Mouse (Mus musculus): ENCODE data around the gene Olfr815. TPM values are rescaled to one million over a fixed set of nuclear protein-coding genes. Genes with fewer than 3 reads are reported as not detected.
"Not testable (repeated sequence)": the region's sequence is repeated elsewhere in the genome, so short reads cannot be mapped to it uniquely, and the experiment has no call there.

The Olfr815 gene
- polyA plus RNA-seq (2015; fragmentation: Nextera tagmentation; extraction: Ambion mirVana): not detected in 2 replicates

DNA sequence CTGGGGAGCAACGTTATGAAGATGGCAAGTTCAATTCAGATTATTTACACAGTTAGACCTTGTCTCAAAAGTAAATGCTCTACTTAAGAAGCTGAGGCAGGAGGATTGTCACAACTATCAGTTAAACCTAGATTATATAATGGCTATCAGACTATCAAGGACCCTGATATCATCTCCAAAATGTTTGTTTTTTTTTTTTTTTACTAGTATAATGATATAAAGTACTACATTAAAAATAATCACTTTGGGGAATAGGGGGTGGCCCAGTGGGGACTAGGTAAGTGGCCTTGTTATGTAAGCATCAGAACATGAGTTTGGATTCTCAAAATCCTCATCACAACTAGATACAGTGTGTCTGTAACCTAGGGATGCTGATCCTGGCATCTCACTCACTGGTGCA lies at the start of gene Olfr815:
Gene Olfr815 (minus strand): TSS at position 101 of the 400 bp plus-strand sequence.
- not testable (repeated sequence) for H3K9me3 ChIP-seq (replicated peaks; ENCODE audit: control insufficient read depth, low read length); H3K27ac ChIP-seq (ENCODE audit: low read length); H3K4me1 ChIP-seq (ENCODE audit: control insufficient read depth, insufficient read depth, low read length); ATAC-seq (ENCODE audit: insufficient read depth, low FRiP score); H3K9ac ChIP-seq (ENCODE audit: low read length); H3K4me3 ChIP-seq (replicated peaks; ENCODE audit: low read length); H3K36me3 ChIP-seq (ENCODE audit: control insufficient read depth, insufficient read depth, low read length); H3K27me3 ChIP-seq (ENCODE audit: control insufficient read depth, insufficient read depth, low read length); H3K4me2 ChIP-seq (ENCODE audit: low read depth, low read length)
- WGBS: no CpG with 5 or more reads among the region's 1 CpGs

DNA sequence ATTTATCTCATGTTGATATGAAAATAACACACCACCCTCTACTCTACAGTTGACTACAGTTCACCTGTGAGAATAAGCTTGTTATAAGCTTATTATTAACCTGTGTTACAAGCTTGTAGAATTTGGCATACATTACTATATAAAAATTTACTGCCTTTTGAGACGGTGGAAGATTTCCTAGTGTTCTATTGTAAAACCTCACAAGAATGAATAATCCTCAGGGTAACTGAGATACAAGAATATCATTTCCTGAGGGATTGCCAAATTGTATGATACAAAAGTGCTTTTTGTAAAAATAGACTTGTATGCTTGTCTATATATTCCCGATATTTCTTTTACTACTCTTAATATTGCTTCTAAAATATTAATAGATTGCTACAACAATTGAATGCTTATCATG lies 43.3 kb upstream of the Olfr815 start, which contains the start of gene Olfr818:
Gene Olfr818 (minus strand): TSS at position 101 of the 400 bp plus-strand sequence.
- WGBS: 85% methylated on average over 2 of the region's 2 CpGs
- Histone ChIP-seq H3K9me3 (replicated peaks; ENCODE audit: control insufficient read depth, low read length) (no peaks in the 10 kb centered on the region), H3K27me3 (ENCODE audit: control insufficient read depth, insufficient read depth, low read length) (no peaks in the 10 kb centered on the region), H3K9ac (ENCODE audit: low read length) (no peak within 1 kb of the TSS), H3K4me1 (ENCODE audit: control insufficient read depth, insufficient read depth, low read length) (no peaks in the 10 kb centered on the region), H3K36me3 (ENCODE audit: control insufficient read depth, insufficient read depth, low read length) (no peaks in the 10 kb centered on the region), H3K4me2 (ENCODE audit: low read depth, low read length) (no peak within 1 kb of the TSS), H3K4me3 (replicated peaks; ENCODE audit: low read length) (no peak within 1 kb of the TSS), H3K27ac (ENCODE audit: low read length) (no peak within 1 kb of the TSS)
- ATAC-seq (ENCODE audit: insufficient read depth, low FRiP score): no peak

DNA sequence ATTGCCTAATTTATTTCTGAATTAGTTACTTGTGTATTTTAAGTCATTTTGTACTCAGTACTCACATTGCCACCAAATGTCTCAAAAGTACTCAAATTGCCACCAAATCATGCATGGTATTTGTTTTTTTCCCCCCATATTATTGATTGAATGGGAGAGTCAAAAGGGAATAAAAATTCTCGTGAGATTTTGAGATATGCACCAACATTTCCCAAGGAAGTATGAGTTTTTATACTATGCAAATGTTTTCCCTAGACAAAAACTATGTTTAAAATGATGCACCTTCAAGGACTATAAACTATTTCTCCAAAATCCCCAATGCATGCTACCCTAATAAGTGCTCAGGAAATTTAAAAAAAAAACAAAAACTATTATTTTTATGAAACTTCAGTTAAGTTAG lies 9.8 kb upstream of the Olfr815 start, which contains the start of gene Olfr816:
Gene Olfr816 (minus strand): TSS at position 101 of the 400 bp plus-strand sequence.
- no peaks in the 10 kb centered on the region for H3K36me3 ChIP-seq (ENCODE audit: control insufficient read depth, insufficient read depth, low read length)
- 55% methylated on average over 1 of the region's 1 CpGs for WGBS
- H3K9me3 ChIP-seq (replicated peaks; ENCODE audit: control insufficient read depth, low read length): no peaks in the 10 kb centered on the region
- no peak within 1 kb of the TSS for H3K27ac ChIP-seq (ENCODE audit: low read length)
- no peaks in the 10 kb centered on the region for H3K4me1 ChIP-seq (ENCODE audit: control insufficient read depth, insufficient read depth, low read length)
- no peak within 1 kb of the TSS for H3K9ac ChIP-seq (ENCODE audit: low read length)
- H3K27me3 ChIP-seq (ENCODE audit: control insufficient read depth, insufficient read depth, low read length): no peaks in the 10 kb centered on the region
- H3K4me3 ChIP-seq (replicated peaks; ENCODE audit: low read length): no peak within 1 kb of the TSS
- no peak for ATAC-seq (ENCODE audit: insufficient read depth, low FRiP score)
- no peak within 1 kb of the TSS for H3K4me2 ChIP-seq (ENCODE audit: low read depth, low read length)

DNA sequence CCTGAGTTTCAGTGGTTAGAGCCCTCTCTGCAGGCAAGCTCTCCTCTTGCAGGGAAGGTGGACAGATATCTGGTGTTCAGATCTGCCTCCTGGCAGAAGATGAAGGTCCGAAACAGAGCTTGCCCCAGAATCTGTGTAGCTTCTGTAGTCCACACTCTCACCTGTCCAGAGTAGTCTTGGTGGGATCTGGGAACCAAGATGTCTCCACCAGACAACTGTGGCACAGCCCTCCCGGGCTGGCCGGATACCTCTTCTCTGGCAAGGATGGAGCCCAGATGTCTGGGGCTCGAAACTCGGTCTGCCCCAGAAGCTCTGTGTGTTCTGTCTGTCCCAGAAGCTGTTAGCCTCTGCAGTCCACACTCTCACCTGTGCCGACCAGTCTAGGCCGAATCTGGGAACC lies 19.7 kb downstream of the Olfr815 start:
- ATAC-seq (ENCODE audit: insufficient read depth, low FRiP score): no peak
- H3K4me2 ChIP-seq (ENCODE audit: low read depth, low read length): no peak overlapping the region
- no peaks in the 10 kb centered on the region for H3K27me3 ChIP-seq (ENCODE audit: control insufficient read depth, insufficient read depth, low read length)
- no peaks in the 10 kb centered on the region for H3K9me3 ChIP-seq (replicated peaks; ENCODE audit: control insufficient read depth, low read length)
- no peaks in the 10 kb centered on the region for H3K4me1 ChIP-seq (ENCODE audit: control insufficient read depth, insufficient read depth, low read length)
- no peak overlapping the region for H3K27ac ChIP-seq (ENCODE audit: low read length)
- no peaks in the 10 kb centered on the region for H3K36me3 ChIP-seq (ENCODE audit: control insufficient read depth, insufficient read depth, low read length)
- no peak overlapping the region for H3K9ac ChIP-seq (ENCODE audit: low read length)
- WGBS: 87% methylated on average over 7 of the region's 7 CpGs
- no peak overlapping the region for H3K4me3 ChIP-seq (replicated peaks; ENCODE audit: low read length)

DNA sequence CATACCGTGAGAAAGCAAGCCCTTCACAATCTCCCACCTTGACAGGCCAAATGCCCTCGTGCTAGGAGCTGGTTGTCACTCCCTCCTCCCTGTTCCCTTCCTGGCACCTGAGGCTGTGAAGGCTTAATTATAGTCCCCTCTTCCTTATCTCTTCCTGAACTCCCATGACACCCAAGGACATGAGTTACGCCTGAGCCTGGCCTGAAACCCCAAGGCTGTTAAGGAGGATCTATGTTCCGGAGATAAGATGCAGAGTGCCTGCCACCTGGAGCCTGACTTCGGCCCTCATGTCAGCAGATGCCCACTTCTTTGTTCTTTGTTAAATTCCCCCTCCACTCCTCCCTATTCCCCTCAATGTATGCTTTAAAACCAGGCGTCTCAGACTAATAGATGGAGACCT lies 20.2 kb downstream of the Olfr815 start:
- H3K4me1 ChIP-seq (ENCODE audit: control insufficient read depth, insufficient read depth, low read length); H3K4me2 ChIP-seq (ENCODE audit: low read depth, low read length); H3K36me3 ChIP-seq (ENCODE audit: control insufficient read depth, insufficient read depth, low read length); H3K27ac ChIP-seq (ENCODE audit: low read length); ATAC-seq (ENCODE audit: insufficient read depth, low FRiP score); H3K9me3 ChIP-seq (replicated peaks; ENCODE audit: control insufficient read depth, low read length); H3K4me3 ChIP-seq (replicated peaks; ENCODE audit: low read length); H3K9ac ChIP-seq (ENCODE audit: low read length); H3K27me3 ChIP-seq (ENCODE audit: control insufficient read depth, insufficient read depth, low read length): not testable (repeated sequence)
- WGBS: 71% methylated on average over 6 of the region's 6 CpGs

DNA sequence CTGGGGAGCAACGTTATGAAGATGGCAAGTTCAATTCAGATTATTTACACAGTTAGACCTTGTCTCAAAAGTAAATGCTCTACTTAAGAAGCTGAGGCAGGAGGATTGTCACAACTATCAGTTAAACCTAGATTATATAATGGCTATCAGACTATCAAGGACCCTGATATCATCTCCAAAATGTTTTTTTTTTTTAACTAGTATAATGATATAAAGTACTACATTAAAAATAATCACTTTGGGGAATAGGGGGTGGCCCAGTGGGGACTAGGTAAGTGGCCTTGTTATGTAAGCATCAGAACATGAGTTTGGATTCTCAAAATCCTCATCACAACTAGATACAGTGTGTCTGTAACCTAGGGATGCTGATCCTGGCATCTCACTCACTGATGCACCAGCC lies 25.9 kb downstream of the Olfr815 start, which contains the start of gene Olfr814:
Gene Olfr814 (minus strand): TSS at position 101 of the 400 bp plus-strand sequence.
- H3K9me3 ChIP-seq (replicated peaks; ENCODE audit: control insufficient read depth, low read length); H3K27ac ChIP-seq (ENCODE audit: low read length); H3K27me3 ChIP-seq (ENCODE audit: control insufficient read depth, insufficient read depth, low read length); H3K4me1 ChIP-seq (ENCODE audit: control insufficient read depth, insufficient read depth, low read length); H3K4me2 ChIP-seq (ENCODE audit: low read depth, low read length); H3K9ac ChIP-seq (ENCODE audit: low read length); H3K36me3 ChIP-seq (ENCODE audit: control insufficient read depth, insufficient read depth, low read length); ATAC-seq (ENCODE audit: insufficient read depth, low FRiP score); H3K4me3 ChIP-seq (replicated peaks; ENCODE audit: low read length): not testable (repeated sequence)
- no CpG with 5 or more reads among the region's 1 CpGs for WGBS

GRCm38 (mm10) chr10:129855067-129855466 lies 50.6 kb downstream of the Olfr815 start, which contains the start of gene Olfr813:
TSS of gene Olfr813 (plus strand) at chr10:129855367.
- H3K4me3 ChIP-seq (replicated peaks; ENCODE audit: low read length): no peak within 1 kb of the TSS
- H3K27me3 ChIP-seq (ENCODE audit: control insufficient read depth, insufficient read depth, low read length): no peaks in the 10 kb centered on the region
- H3K4me1 ChIP-seq (ENCODE audit: control insufficient read depth, insufficient read depth, low read length): no peaks in the 10 kb centered on the region
- no peaks in the 10 kb centered on the region for H3K36me3 ChIP-seq (ENCODE audit: control insufficient read depth, insufficient read depth, low read length)
- ATAC-seq (ENCODE audit: insufficient read depth, low FRiP score): no peak
- H3K9me3 ChIP-seq (replicated peaks; ENCODE audit: control insufficient read depth, low read length): no peaks in the 10 kb centered on the region
- no peak within 1 kb of the TSS for H3K27ac ChIP-seq (ENCODE audit: low read length)
- no peak within 1 kb of the TSS for H3K4me2 ChIP-seq (ENCODE audit: low read depth, low read length)
- H3K9ac ChIP-seq (ENCODE audit: low read length): no peak within 1 kb of the TSS

Other genes starting within 250 kb of the Olfr815 start
- not detected in 2 replicates for gene Olfr800, start 248.2 kb downstream of the Olfr815 start, polyA plus RNA-seq (2015; fragmentation: Nextera tagmentation; extraction: Ambion mirVana)
- gene Olfr801, start 232.0 kb downstream of the Olfr815 start, polyA plus RNA-seq (2015; fragmentation: Nextera tagmentation; extraction: Ambion mirVana): not detected in 2 replicates
- gene Olfr802, start 217.7 kb downstream of the Olfr815 start, polyA plus RNA-seq (2015; fragmentation: Nextera tagmentation; extraction: Ambion mirVana): not detected in 2 replicates
- gene Olfr803, start 211.6 kb downstream of the Olfr815 start, polyA plus RNA-seq (2015; fragmentation: Nextera tagmentation; extraction: Ambion mirVana): not detected in 2 replicates
- gene Olfr804, start 202.7 kb downstream of the Olfr815 start, polyA plus RNA-seq (2015; fragmentation: Nextera tagmentation; extraction: Ambion mirVana): not detected in 2 replicates
- not detected in 2 replicates for gene Olfr805, start 176.5 kb downstream of the Olfr815 start, polyA plus RNA-seq (2015; fragmentation: Nextera tagmentation; extraction: Ambion mirVana)
- not detected in 2 replicates for gene Olfr806, start 163.9 kb downstream of the Olfr815 start, polyA plus RNA-seq (2015; fragmentation: Nextera tagmentation; extraction: Ambion mirVana)
- gene Olfr807, start 148.1 kb downstream of the Olfr815 start, polyA plus RNA-seq (2015; fragmentation: Nextera tagmentation; extraction: Ambion mirVana): not detected in 2 replicates
- not detected in 2 replicates for gene Olfr808, start 140.4 kb downstream of the Olfr815 start, polyA plus RNA-seq (2015; fragmentation: Nextera tagmentation; extraction: Ambion mirVana)
- not detected in 2 replicates for gene Olfr809, start 131.2 kb downstream of the Olfr815 start, polyA plus RNA-seq (2015; fragmentation: Nextera tagmentation; extraction: Ambion mirVana)
- gene Olfr810, start 111.0 kb downstream of the Olfr815 start, polyA plus RNA-seq (2015; fragmentation: Nextera tagmentation; extraction: Ambion mirVana): not detected in 2 replicates
- not detected in 2 replicates for gene Olfr811, start 101.5 kb downstream of the Olfr815 start, polyA plus RNA-seq (2015; fragmentation: Nextera tagmentation; extraction: Ambion mirVana)
- gene Olfr812, start 59.8 kb downstream of the Olfr815 start, polyA plus RNA-seq (2015; fragmentation: Nextera tagmentation; extraction: Ambion mirVana): not detected in 2 replicates
- gene Olfr813, start 50.5 kb downstream of the Olfr815 start, polyA plus RNA-seq (2015; fragmentation: Nextera tagmentation; extraction: Ambion mirVana): not detected in 2 replicates
- gene Olfr814, start 26.0 kb downstream of the Olfr815 start, polyA plus RNA-seq (2015; fragmentation: Nextera tagmentation; extraction: Ambion mirVana): not detected in 2 replicates
- gene Olfr816, start 9.7 kb upstream of the Olfr815 start, polyA plus RNA-seq (2015; fragmentation: Nextera tagmentation; extraction: Ambion mirVana): not detected in 2 replicates
- not detected in 2 replicates for gene Olfr818, start 43.2 kb upstream of the Olfr815 start, polyA plus RNA-seq (2015; fragmentation: Nextera tagmentation; extraction: Ambion mirVana)
- gene Olfr819, start 61.4 kb upstream of the Olfr815 start, polyA plus RNA-seq (2015; fragmentation: Nextera tagmentation; extraction: Ambion mirVana): not detected in 2 replicates
- not detected in 2 replicates for gene Olfr247, start 70.3 kb upstream of the Olfr815 start, polyA plus RNA-seq (2015; fragmentation: Nextera tagmentation; extraction: Ambion mirVana)
- not detected in 2 replicates for gene Gm10310, start 79.2 kb upstream of the Olfr815 start, polyA plus RNA-seq (2015; fragmentation: Nextera tagmentation; extraction: Ambion mirVana)
- not detected in 2 replicates for gene Olfr820, start 106.8 kb upstream of the Olfr815 start, polyA plus RNA-seq (2015; fragmentation: Nextera tagmentation; extraction: Ambion mirVana)
- not detected in 2 replicates for gene Olfr821, start 124.5 kb upstream of the Olfr815 start, polyA plus RNA-seq (2015; fragmentation: Nextera tagmentation; extraction: Ambion mirVana)
- gene Olfr822, start 165.3 kb upstream of the Olfr815 start, polyA plus RNA-seq (2015; fragmentation: Nextera tagmentation; extraction: Ambion mirVana): not detected in 2 replicates
- not detected in 2 replicates for gene Olfr823, start 209.5 kb upstream of the Olfr815 start, polyA plus RNA-seq (2015; fragmentation: Nextera tagmentation; extraction: Ambion mirVana)
- not detected in 2 replicates for gene Olfr824, start 224.1 kb upstream of the Olfr815 start, polyA plus RNA-seq (2015; fragmentation: Nextera tagmentation; extraction: Ambion mirVana)

Measured in stomach, embryonic 16.5 days (tissue).